Mouse (Mus musculus) CH12.LX (cell line): ENCODE measurements around the gene Mtg1. TPM values are rescaled to one million over a fixed set of nuclear protein-coding genes. Genes with fewer than 3 reads are reported as not detected.
A peak's percentile ranks its signal among the peaks of the same experiment; 100 is the strongest.

Experiments
- DNase-seq: peaks from one replicate; pipeline ENCODE4 v3.0.0-alpha.2; 2013; ENCODE audit errors: extremely low read depth
- H3K27ac ChIP-seq: 2 replicates; pipeline ENCODE4 v1.5.1; 2012; ENCODE audit warnings: low read depth, mild to moderate bottlenecking, control low read depth, moderate library complexity; ENCODE audit not compliant: insufficient read depth
- H3K27me3 ChIP-seq: replicated peaks from 2 replicates; pipeline ENCODE3; 2012; ENCODE audit warnings: inconsistent platforms
- H3K36me3 ChIP-seq, 2 experiments: replicated peaks in 1 of 2; 2 replicates each; pipeline versions ENCODE3 to v1.6.1; 2012; ENCODE audit warnings: inconsistent platforms in 1 of 2, low read length in 1 of 2, mild to moderate bottlenecking in 1 of 2, mixed read lengths in 1 of 2, moderate library complexity in 1 of 2; ENCODE audit not compliant: control insufficient read depth in 1 of 2, insufficient read depth in 1 of 2
- H3K4me1 ChIP-seq, 2 experiments: 2 replicates each; pipeline ENCODE4 v1.6.1; 2012; ENCODE audit warnings: inconsistent platforms in 1 of 2, moderate library complexity in 1 of 2; ENCODE audit not compliant: insufficient read depth in 2 of 2, control insufficient read depth in 1 of 2
- H3K4me2 ChIP-seq: 2 replicates; pipeline ENCODE4 v1.6.1; 2012; ENCODE audit warnings: low read depth, mild to moderate bottlenecking, control low read depth; ENCODE audit not compliant: poor library complexity, insufficient read depth, severe bottlenecking
- H3K4me3 ChIP-seq, 3 experiments: fragments of 150-350 bp in 1 of 3; sonication (generic) in 1 of 3; replicated peaks in 1 of 3; 2 replicates each; pipeline versions ENCODE3 to v1.5.1; 2011 to 2012; ENCODE audit warnings: low read depth in 2 of 3, low read length in 2 of 3, mild to moderate bottlenecking in 2 of 3, moderate library complexity in 2 of 3, control low read depth in 1 of 3, improper control_type of control experiment in 1 of 3, inconsistent platforms in 1 of 3, mixed read lengths in 1 of 3; ENCODE audit not compliant: poor library complexity in 1 of 3
- H3K79me2 ChIP-seq: replicated peaks from 2 replicates; pipeline ENCODE4 v1.6.1; 2012; ENCODE audit warnings: mild to moderate bottlenecking, moderate library complexity; ENCODE audit not compliant: control insufficient read depth, poor library complexity, insufficient read depth, severe bottlenecking; ENCODE audit errors: extremely low read depth
- H3K9ac ChIP-seq: 2 replicates; pipeline ENCODE4 v1.6.1; 2012; ENCODE audit warnings: low read depth, mild to moderate bottlenecking, control low read depth, moderate library complexity; ENCODE audit not compliant: insufficient read depth
- H3K9me3 ChIP-seq: replicated peaks from 2 replicates; pipeline ENCODE3; 2012; ENCODE audit warnings: low read length, inconsistent platforms, mixed read lengths
- CTCF ChIP-seq, 2 experiments: IDR thresholded peaks in 1 of 2; conservative IDR thresholded peaks in 1 of 2; 2 replicates each; pipeline ENCODE4 v1.5.1; 2011 to 2012; ENCODE audit warnings: low read depth in 2 of 2, low read length in 2 of 2, improper control_type of control experiment in 1 of 2, inconsistent platforms in 1 of 2, mild to moderate bottlenecking in 1 of 2, moderate library complexity in 1 of 2
- E2F4 ChIP-seq: IDR thresholded peaks from 2 replicates; pipeline ENCODE4 v1.6.1; 2011; ENCODE audit warnings: low read depth, low read length, improper control_type of control experiment; ENCODE audit not compliant: insufficient replicate concordance
- ETS1 ChIP-seq: conservative IDR thresholded peaks from 2 replicates; pipeline ENCODE4 v1.6.1; 2012; ENCODE audit warnings: low read depth, mild to moderate bottlenecking, inconsistent platforms, low read length, improper control_type of control experiment, moderate library complexity
- HCFC1 ChIP-seq: IDR thresholded peaks from 2 replicates; pipeline ENCODE4 v1.6.1; 2012; ENCODE audit warnings: low read depth, mild to moderate bottlenecking, inconsistent platforms, low read length, improper control_type of control experiment
- JUN ChIP-seq: IDR thresholded peaks from 2 replicates; pipeline ENCODE4 v1.6.1; 2011; ENCODE audit warnings: low read depth, mild to moderate bottlenecking, low read length, improper control_type of control experiment, moderate library complexity; ENCODE audit not compliant: insufficient read depth
- JUND ChIP-seq: conservative IDR thresholded peaks from 2 replicates; pipeline ENCODE4 v1.6.1; 2011; ENCODE audit warnings: low read depth, low read length, improper control_type of control experiment
- MAFK ChIP-seq: IDR thresholded peaks from 2 replicates; pipeline ENCODE4 v1.6.1; 2011; ENCODE audit warnings: low read length, improper control_type of control experiment; ENCODE audit not compliant: insufficient replicate concordance
- MAX ChIP-seq: IDR thresholded peaks from 2 replicates; pipeline ENCODE4 v1.6.1; 2011; ENCODE audit warnings: low read length, improper control_type of control experiment
- MAZ ChIP-seq: IDR thresholded peaks from 2 replicates; pipeline ENCODE4 v1.6.1; 2012; ENCODE audit warnings: low read depth, mild to moderate bottlenecking, inconsistent platforms, low read length, improper control_type of control experiment, moderate library complexity
- MEF2A ChIP-seq: IDR thresholded peaks from 2 replicates; pipeline ENCODE4 v1.6.1; 2014; ENCODE audit warnings: low read depth, mild to moderate bottlenecking, inconsistent platforms, low read length, improper control_type of control experiment, borderline replicate concordance
- POLR2AphosphoS2 ChIP-seq: IDR thresholded peaks from 2 replicates; pipeline ENCODE4 v1.6.1; 2011; ENCODE audit warnings: low read depth, low read length, improper control_type of control experiment
- RAD21 ChIP-seq: IDR thresholded peaks from 2 replicates; pipeline ENCODE4 v1.6.1; 2011; ENCODE audit warnings: low read depth, mild to moderate bottlenecking, low read length, improper control_type of control experiment, moderate library complexity
- RCOR1 ChIP-seq: conservative IDR thresholded peaks from 2 replicates; pipeline ENCODE4 v1.6.1; 2012; ENCODE audit warnings: low read depth, mild to moderate bottlenecking, inconsistent platforms, low read length, improper control_type of control experiment
- SMC3 ChIP-seq: IDR thresholded peaks from 2 replicates; pipeline ENCODE4 v1.6.1; 2011; ENCODE audit warnings: low read depth, low read length, improper control_type of control experiment
- USF1 ChIP-seq: IDR thresholded peaks from 2 replicates; pipeline ENCODE4 v1.6.1; 2014; ENCODE audit warnings: low read depth, mild to moderate bottlenecking, inconsistent platforms, low read length, improper control_type of control experiment
- ZC3H11A ChIP-seq: IDR thresholded peaks from 2 replicates; pipeline ENCODE4 v1.6.1; 2012; ENCODE audit warnings: low read depth, mild to moderate bottlenecking, inconsistent platforms, low read length, improper control_type of control experiment
- ZMIZ1 ChIP-seq: IDR thresholded peaks from 2 replicates; pipeline ENCODE4 v1.6.1; 2012; ENCODE audit warnings: low read depth, mild to moderate bottlenecking, inconsistent platforms, low read length, improper control_type of control experiment
- ZNF384 ChIP-seq: IDR thresholded peaks from 2 replicates; pipeline ENCODE4 v1.6.1; 2012; ENCODE audit warnings: low read depth, low read length, improper control_type of control experiment, inconsistent platforms
- dilution Hi-C: fragments of 300-500 bp; cut with MboI; formaldehyde crosslinking; loops from 2 replicates; pipeline ENCODE4 v1.14.3; 2020; ENCODE audit warnings: low sequenced_read_pairs; ENCODE audit not compliant: extremely low pct_unique_long_range_greater_than_20kb, extremely low pct_ligation_motif_present
- in situ Hi-C: fragments of 300-500 bp; cut with MboI; formaldehyde crosslinking; loops from 3 replicates; pipeline ENCODE4 v1.14.3; 2019; ENCODE audit warnings: low sequenced_read_pairs, low pct_ligation_motif_present, low pct_unique_long_range_greater_than_20kb, mixed read lengths
- polyA plus RNA-seq: library from polyadenylated mRNA; unstranded; fragments of >175 nt; gene quantifications from 2 replicates; pipeline ENCODE4 v1.2.1, GENCODE M21; 2012; ENCODE audit warnings: low read depth; ENCODE audit not compliant: insufficient read length
- total RNA-seq, 2 experiments: library from RNA; depleted of rRNA; stranded (reverse); fragments of 300-350 nt in 1 of 2; fragments of >200 nt in 1 of 2; gene quantifications; 2 replicates each; pipeline ENCODE4 v1.2.3; 2012 to 2014

The Mtg1 gene
- total and polyA plus RNA-seq, 3 experiments, result 26.6 to 39.8 (median 29.4) TPM

- dilution Hi-C loops (no loop called here), in situ Hi-C loops (no loop called here)
- Histone ChIP-seq H3K27me3 (no peaks in the 10 kb centered on the region), H3K4me3 (no peak overlapping the region), H3K9me3 (no peaks in the 10 kb centered on the region), H3K79me2 (no peaks in the 10 kb centered on the region), H3K36me3 (peaks cover 10 to 51% of the 10 kb centered on the region in 2 experiments), H3K9ac (no peak overlapping the region), H3K4me2 (no peak overlapping the region), H3K27ac (no peak overlapping the region), H3K4me1 (peaks cover 0 to 19% of the 10 kb centered on the region in 2 experiments; a peak in 1 of 4 replicates)
- peak; percentile 48 to 93; a peak in 3 of 4 replicates for TF ChIP-seq CTCF (conservative IDR thresholded peaks at IDR 0.05 in 1 of 2, IDR thresholded peaks at IDR 0.05 in 1 of 2; ENCODE audit: low read depth in 2 of 2, low read length in 2 of 2)
- no peak for TF ChIP-seq JUN
- TF ChIP-seq HCFC1, result no peak
- peak; percentile 94 for TF ChIP-seq RAD21
- 0 out of 2 replicates have a peak, but pooled peaks have one; percentile 20 for TF ChIP-seq ZC3H11A
- peak; percentile 89 for TF ChIP-seq SMC3
- peak; percentile 80 for DNase-seq
These were observed 4.0 kb downstream of the Mtg1 start for GRCm38 (mm10) chr7:140141350-140141749.

GRCm38 (mm10) chr7:140144550-140144949 lies 7.2 kb downstream of the Mtg1 start:
- DNase-seq, result no peak
- peaks cover 18 to 73% of the 10 kb centered on the region in 2 experiments for H3K36me3 ChIP-seq
- H3K4me1 ChIP-seq, result peaks cover 0 to 7% of the 10 kb centered on the region in 2 experiments; a peak in 1 of 4 replicates
- no peaks in the 10 kb centered on the region for H3K27me3 ChIP-seq
- H3K9ac ChIP-seq, result no peak overlapping the region
- no peak overlapping the region for H3K4me2 ChIP-seq
- dilution Hi-C loops (no loop called here), in situ Hi-C loops (no loop called here)
- no peaks in the 10 kb centered on the region for H3K9me3 ChIP-seq
- TF ChIP-seq E2F4 (no peak), MAFK (no peak), ZMIZ1 (no peak), USF1 (no peak), MAZ (no peak), POLR2AphosphoS2 (no peak)
- no peaks in the 10 kb centered on the region for H3K79me2 ChIP-seq
- H3K4me3 ChIP-seq, result no peak overlapping the region
- H3K27ac ChIP-seq, result no peak overlapping the region

- Histone ChIP-seq H3K27me3 (peaks cover 12% of the 10 kb centered on the region), H3K4me1 (no peaks in the 10 kb centered on the region), H3K36me3 (peaks cover 9 to 43% of the 10 kb centered on the region in 2 experiments), H3K79me2 (no peaks in the 10 kb centered on the region), H3K27ac (no peak overlapping the region), H3K4me2 (no peak overlapping the region), H3K9ac (no peak overlapping the region), H3K4me3 (no peak overlapping the region), H3K9me3 (no peaks in the 10 kb centered on the region)
- dilution Hi-C loops (no loop called here), in situ Hi-C loops (no loop called here)
- TF ChIP-seq MAX (no peak), JUND (no peak), ZNF384 (no peak), MEF2A (no peak), ETS1 (no peak), RCOR1 (no peak)
- no peak for DNase-seq
These were observed 16.0 kb downstream of the Mtg1 start for GRCm38 (mm10) chr7:140153383-140153782.
